Mouse (Mus musculus) forebrain, postnatal 0 days (tissue): ENCODE measurements around the gene Aox1. TPM values are rescaled to one million over a fixed set of nuclear protein-coding genes. Genes with fewer than 3 reads are reported as not detected.
"Not testable (repeated sequence)": the region's sequence is repeated elsewhere in the genome, so short reads cannot be mapped to it uniquely, and the experiment has no call there.

Source experiments
- ATAC-seq: fragments of 200-750 bp; cut with Nextera tagmentation; 2 replicates; pipeline ENCODE4 v1.8.0; 2017; ENCODE audit warnings: mild to moderate bottlenecking, moderate library complexity
- DNase-seq: peaks from one replicate; pipeline ENCODE4 v3.0.0-alpha.2; 2015
- H3K27ac ChIP-seq: fragments of 300-500 bp; sonication (generic); 2 replicates; pipeline ENCODE4 v1.5.1; 2014; ENCODE audit warnings: low read depth, mild to moderate bottlenecking, antibody characterized with exemption, low read length, moderate library complexity, mixed read lengths
- H3K27me3 ChIP-seq: fragments of 300-500 bp; sonication (generic); 2 replicates; pipeline ENCODE4 v1.6.1; 2014; ENCODE audit warnings: mild to moderate bottlenecking, low read length, mixed read lengths; ENCODE audit not compliant: insufficient read depth
- H3K36me3 ChIP-seq: fragments of 300-500 bp; sonication (generic); 2 replicates; pipeline ENCODE4 v1.6.1; 2014; ENCODE audit warnings: mild to moderate bottlenecking, moderate library complexity; ENCODE audit not compliant: insufficient read depth
- H3K4me1 ChIP-seq: fragments of 300-500 bp; sonication (generic); 2 replicates; pipeline ENCODE4 v1.6.1; 2014; ENCODE audit warnings: antibody characterized with exemption; ENCODE audit not compliant: insufficient read depth
- H3K4me2 ChIP-seq: fragments of 300-500 bp; sonication (generic); 2 replicates; pipeline ENCODE4 v1.6.1; 2014; ENCODE audit warnings: low read depth, mild to moderate bottlenecking, moderate library complexity
- H3K4me3 ChIP-seq: fragments of 300-500 bp; sonication (generic); 2 replicates; pipeline ENCODE4 v1.5.1; 2014; ENCODE audit warnings: low read depth, low read length, mixed read lengths
- H3K9ac ChIP-seq: fragments of 300-500 bp; sonication (generic); 2 replicates; pipeline ENCODE4 v1.6.1; 2014; ENCODE audit warnings: mild to moderate bottlenecking
- H3K9me3 ChIP-seq: fragments of 300-500 bp; sonication (generic); 2 replicates; pipeline ENCODE4 v1.6.1; 2016; ENCODE audit warnings: low read length
- CTCF ChIP-seq: sonication (generic); IDR thresholded peaks from 2 replicates; pipeline ENCODE4 v1.5.1; 2016; ENCODE audit warnings: antibody characterized with exemption, control low read depth, low read depth
- WGBS: fragments of 180-500 bp; shearing (Covaris S2); extraction: QIAGEN DNeasy Blood & Tissue Kit; methylation state at CpG from one replicate; pipeline ENCODE4 v1.1.7; 2014; 5-methylcytosine and 5-hydroxymethylcytosine counted together
- polyA plus RNA-seq: library from polyadenylated mRNA; unstranded; fragments of >200 nt; fragmentation: Nextera tagmentation; extraction: Ambion mirVana; gene quantifications from 2 replicates; pipeline ENCODE4 v1.2.1, GENCODE M21; 2015
- total RNA-seq: library from RNA; depleted of rRNA; stranded (reverse); fragments of >200 nt; gene quantifications from 2 replicates; pipeline ENCODE4 v1.2.3, GENCODE M21; 2014

The Aox1 gene
- total and polyA plus RNA-seq, 2 experiments from 2014 or later, result 0.38 to 0.90 TPM

DNA sequence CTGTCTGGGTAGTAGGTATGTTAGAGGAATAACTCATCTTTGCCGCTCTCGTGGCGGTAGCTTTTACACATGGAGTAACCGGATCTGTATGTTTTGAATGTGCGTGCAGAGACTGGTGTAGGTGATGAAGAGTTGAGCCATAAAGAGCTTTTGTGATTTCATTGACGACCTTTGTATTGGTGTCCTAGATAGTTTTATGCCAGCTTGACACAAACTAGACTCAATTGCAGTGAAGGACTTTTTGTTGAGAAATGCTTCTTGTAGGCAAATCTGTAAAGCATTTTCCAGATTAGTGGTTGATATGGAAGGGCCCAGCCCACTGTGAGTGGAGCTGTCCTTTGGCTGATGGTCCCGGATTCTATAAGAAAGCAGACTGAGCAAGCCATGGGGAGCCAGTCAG, 10.9 kb upstream of the Aox1 start, which contains the start of gene Kctd18:
Kctd18 (minus strand) TSS at position 101 of the 400 bp plus-strand sequence.
- no peak within 1 kb of the TSS for H3K9ac ChIP-seq
- no peaks in the 10 kb centered on the region for H3K9me3 ChIP-seq
- no peak within 1 kb of the TSS for H3K4me3 ChIP-seq
- H3K27me3 ChIP-seq, result no peaks in the 10 kb centered on the region
- H3K27ac ChIP-seq, result no peak within 1 kb of the TSS
- ATAC-seq (no peak), DNase-seq (no peak)
- no peak for TF ChIP-seq CTCF
- no peaks in the 10 kb centered on the region for H3K36me3 ChIP-seq
- no peak within 1 kb of the TSS for H3K4me2 ChIP-seq
- 95% methylated on average over 7 of the region's 7 CpGs for WGBS
- H3K4me1 ChIP-seq, result no peaks in the 10 kb centered on the region

DNA sequence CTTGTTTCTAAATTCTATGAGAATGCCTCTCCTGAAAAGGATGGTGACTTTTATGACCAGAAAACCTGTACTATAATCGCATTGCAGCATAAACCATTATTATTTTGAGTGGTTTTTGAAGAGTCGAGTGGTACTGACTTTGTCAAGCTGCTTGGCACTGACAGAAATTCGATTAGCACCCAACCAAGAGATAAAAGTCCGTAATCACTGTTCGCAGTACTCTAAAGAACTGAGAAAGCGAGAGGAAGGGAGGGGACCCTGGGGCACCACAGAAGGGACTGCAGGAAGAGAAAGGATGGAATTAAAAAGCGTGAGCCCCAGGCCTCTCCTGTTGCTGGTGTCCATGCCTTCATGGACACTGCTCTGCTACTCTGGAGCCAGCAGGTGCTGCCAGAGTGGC, 2.0 kb upstream of the Aox1 start:
- no peak overlapping the region for H3K9ac ChIP-seq
- H3K27ac ChIP-seq, result no peak overlapping the region
- DNase-seq (no peak), ATAC-seq (no peak)
- no peak for TF ChIP-seq CTCF
- 81% methylated on average over 7 of the region's 7 CpGs for WGBS
- no peaks in the 10 kb centered on the region for H3K4me1 ChIP-seq
- no peaks in the 10 kb centered on the region for H3K9me3 ChIP-seq
- H3K4me2 ChIP-seq, result no peak overlapping the region
- no peaks in the 10 kb centered on the region for H3K27me3 ChIP-seq
- no peaks in the 10 kb centered on the region for H3K36me3 ChIP-seq
- no peak overlapping the region for H3K4me3 ChIP-seq

DNA sequence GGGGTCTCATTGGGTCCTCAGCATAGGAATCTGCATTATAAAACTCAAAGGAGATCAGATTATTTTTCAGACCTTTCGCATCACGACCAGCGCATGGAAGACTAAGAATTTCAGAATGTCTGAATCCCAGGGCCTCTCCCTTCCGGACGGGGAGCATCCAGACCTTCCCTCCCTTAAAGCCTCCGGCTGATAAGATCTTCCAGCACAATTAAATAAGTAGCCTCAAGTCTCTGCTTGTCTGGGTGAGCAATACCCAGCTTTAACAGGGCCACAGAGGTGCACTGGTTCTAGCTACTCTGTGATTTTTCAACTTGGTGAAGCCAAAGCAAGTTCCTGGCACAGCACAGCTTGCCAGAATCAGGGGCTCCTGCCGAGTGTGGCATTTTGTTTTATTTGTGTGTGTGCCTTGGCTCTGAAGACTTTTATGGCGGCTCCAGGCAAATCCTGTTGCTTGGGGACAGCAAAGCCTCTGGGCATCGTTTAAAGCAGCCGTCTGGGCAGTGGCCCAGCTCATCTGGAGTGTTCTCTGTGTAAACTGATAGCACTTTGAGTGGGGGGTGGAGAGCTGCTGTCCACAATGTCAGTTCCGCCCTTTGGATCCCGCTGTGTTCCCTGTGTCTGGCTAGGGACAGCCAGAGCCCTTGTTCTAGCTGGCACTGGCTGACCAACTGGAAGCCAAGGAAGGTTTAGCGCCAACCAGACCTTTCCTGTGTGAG, 583 bp downstream of the Aox1 start:
- H3K9me3 ChIP-seq, result no peaks in the 10 kb centered on the region
- ATAC-seq (peak; percentile 76), DNase-seq (peak; percentile 51)
- no peaks in the 10 kb centered on the region for H3K4me1 ChIP-seq
- H3K4me3 ChIP-seq, result no peak overlapping the region
- no peaks in the 10 kb centered on the region for H3K27me3 ChIP-seq
- no peak for TF ChIP-seq CTCF
- no peaks in the 10 kb centered on the region for H3K36me3 ChIP-seq
- no peak overlapping the region; the same call in 1 of the 2 replicates for H3K9ac ChIP-seq
- H3K27ac ChIP-seq, result peak overlapping the region; percentile 29; the same call in 1 of the 2 replicates
- whole genome bisulfite sequencing, result 36% methylated on average over 13 of the region's 13 CpGs
- peak overlapping the region; percentile 35 for H3K4me2 ChIP-seq

DNA sequence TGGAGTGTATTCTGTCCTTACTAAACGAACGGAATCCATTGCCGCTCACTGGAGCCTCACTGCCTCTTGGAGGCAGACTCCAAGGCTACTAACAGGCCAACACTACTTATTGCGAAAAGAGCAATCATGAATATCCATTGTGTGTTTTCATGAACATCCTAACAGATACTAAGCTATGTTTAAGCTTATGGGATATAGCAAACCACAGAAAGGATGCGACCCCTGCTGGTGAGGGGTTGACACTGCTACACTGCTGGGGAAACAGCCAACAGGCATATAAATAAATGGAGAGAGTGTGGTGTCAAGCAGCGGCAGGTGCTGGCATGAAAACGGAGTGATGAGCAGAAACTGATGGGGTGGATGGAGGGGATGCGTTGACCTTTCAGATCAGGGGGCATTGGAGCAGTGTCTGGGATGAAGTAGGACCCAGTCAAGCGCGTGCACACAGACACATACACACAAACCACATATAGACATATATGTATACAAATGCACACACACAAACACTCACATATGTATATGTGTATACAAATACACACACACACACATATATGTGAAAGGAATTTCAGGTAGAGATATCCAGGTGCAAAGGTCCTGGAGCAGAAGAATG, 1.5 kb downstream of the Aox1 start:
- H3K4me1 ChIP-seq, result no peaks in the 10 kb centered on the region
- H3K27me3 ChIP-seq, result no peaks in the 10 kb centered on the region
- no peak overlapping the region for H3K27ac ChIP-seq
- no peak overlapping the region for H3K9ac ChIP-seq
- H3K9me3 ChIP-seq, result no peaks in the 10 kb centered on the region
- peak; percentile 92 for TF ChIP-seq CTCF
- DNase-seq (peak; percentile 84), ATAC-seq (peak; percentile 69)
- H3K4me3 ChIP-seq, result no peak overlapping the region
- no peak overlapping the region for H3K4me2 ChIP-seq
- WGBS, result 60% methylated on average over 10 of the region's 10 CpGs
- H3K36me3 ChIP-seq, result no peaks in the 10 kb centered on the region

DNA sequence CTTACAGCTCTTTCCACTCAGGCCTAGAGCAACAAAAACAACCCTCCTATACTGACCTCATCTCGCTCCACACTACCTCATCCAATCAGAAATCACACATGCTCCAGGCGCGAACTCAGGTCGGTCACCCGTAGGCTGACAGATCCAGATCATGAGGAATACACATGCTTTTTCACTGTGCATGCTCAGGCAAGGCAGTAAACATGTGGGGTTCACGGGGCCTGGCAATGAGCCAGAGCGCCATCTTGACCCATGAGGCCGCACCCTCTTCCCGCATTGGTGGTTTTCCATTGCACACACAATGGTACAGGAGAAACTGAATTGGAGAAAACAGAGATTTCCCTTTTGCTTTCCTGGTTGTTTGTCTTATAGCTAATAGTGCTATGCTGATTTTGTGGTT, 7.6 kb downstream of the Aox1 start:
- WGBS, result 95% methylated on average over 9 of the region's 9 CpGs
- not testable (repeated sequence) for H3K4me3 ChIP-seq, H3K27ac ChIP-seq

DNA sequence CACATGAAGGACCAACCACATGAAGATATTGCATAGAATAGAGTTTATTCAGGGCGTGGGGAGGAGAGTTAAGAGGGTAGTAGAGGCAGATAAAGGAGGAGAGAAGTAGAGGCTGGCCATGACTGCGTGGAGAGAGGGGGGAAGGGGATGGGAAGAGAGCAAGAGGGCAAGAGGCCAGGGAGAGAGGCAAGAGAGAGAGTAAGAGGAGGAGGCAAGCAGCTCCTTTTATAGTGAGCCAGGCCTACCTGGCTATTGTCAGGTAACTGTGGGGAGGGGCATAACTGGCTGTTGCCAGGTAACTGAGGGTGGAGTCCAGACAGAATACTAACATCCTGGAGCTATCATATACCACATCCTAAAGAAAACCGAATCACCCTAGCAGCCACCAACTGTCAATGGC, 15.3 kb downstream of the Aox1 start:
- TF ChIP-seq CTCF, result no peak
- Histone ChIP-seq H3K9ac (no peak overlapping the region), H3K9me3 (no peaks in the 10 kb centered on the region), H3K27me3 (no peaks in the 10 kb centered on the region), H3K36me3 (no peaks in the 10 kb centered on the region), H3K4me3 (no peak overlapping the region), H3K4me1 (no peaks in the 10 kb centered on the region), H3K27ac (no peak overlapping the region), H3K4me2 (no peak overlapping the region)
- WGBS, result 75% methylated on average over 3 of the region's 3 CpGs
- no peak for ATAC-seq
- DNase-seq, result no peak

More for the DNA sequence above, 7.6 kb downstream of the Aox1 start:
- H3K9ac ChIP-seq, H3K4me1 ChIP-seq, ATAC-seq, H3K36me3 ChIP-seq, H3K27me3 ChIP-seq, H3K4me2 ChIP-seq, H3K9me3 ChIP-seq, DNase-seq: not testable (repeated sequence)

DNA sequence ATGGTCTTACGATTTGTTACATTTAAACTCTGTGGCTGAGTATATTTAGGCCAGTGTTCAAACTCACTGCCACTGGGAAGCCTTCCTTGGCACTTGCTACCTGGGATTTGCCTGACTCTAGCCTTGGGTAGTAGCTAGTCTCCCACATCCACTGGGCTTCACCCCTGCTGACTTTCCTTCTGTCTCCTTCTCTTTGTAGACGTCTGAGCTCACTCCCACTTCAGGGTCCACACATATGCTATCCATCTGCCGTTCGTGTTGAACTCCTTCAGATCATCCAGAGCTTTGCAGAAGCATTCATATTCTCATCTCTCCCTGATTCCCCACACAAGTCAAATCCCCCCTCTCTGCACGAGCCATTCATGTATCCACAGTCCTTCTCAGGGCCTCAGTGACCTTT, 15.8 kb downstream of the Aox1 start:
- TF ChIP-seq CTCF, result no peak
- Histone ChIP-seq H3K27ac (no peak overlapping the region), H3K36me3 (no peaks in the 10 kb centered on the region), H3K4me1 (no peaks in the 10 kb centered on the region), H3K4me2 (no peak overlapping the region), H3K9me3 (no peaks in the 10 kb centered on the region), H3K9ac (no peak overlapping the region), H3K27me3 (no peaks in the 10 kb centered on the region), H3K4me3 (no peak overlapping the region)
- ATAC-seq (peak; percentile 34; the same call in 1 of the 2 replicates), DNase-seq (no peak)
- 54% methylated on average over 5 of the region's 5 CpGs for WGBS
